Mouse (Mus musculus) stomach, postnatal 0 days (tissue): ENCODE data around the gene Ttc9c. TPM values are rescaled to one million over a fixed set of nuclear protein-coding genes. Genes with fewer than 3 reads are reported as not detected.
A peak's percentile ranks its signal among the peaks of the same experiment; 100 is the strongest.

ENCODE experiments used
- ATAC-seq: fragments of 200-750 bp; cut with Nextera tagmentation; 2 replicates; pipeline ENCODE4 v1.8.0; 2017; ENCODE audit not compliant: low FRiP score, low TSS enrichment
- DNase-seq: peaks from one replicate; pipeline ENCODE4 v3.0.0-alpha.2; 2016; ENCODE audit warnings: low spot score
- H3K27ac ChIP-seq: fragments of 300-500 bp; sonication (generic); replicated peaks from 2 replicates; pipeline ENCODE4 v1.5.1; 2014; ENCODE audit warnings: mild to moderate bottlenecking, control low read depth
- H3K27me3 ChIP-seq: fragments of 300-500 bp; sonication (generic); 2 replicates; pipeline ENCODE4 v1.6.1; 2014; ENCODE audit warnings: low read length; ENCODE audit not compliant: control insufficient read depth, insufficient read depth
- H3K36me3 ChIP-seq: fragments of 300-500 bp; sonication (generic); 2 replicates; pipeline ENCODE4 v1.6.1; 2014; ENCODE audit warnings: low read length, mixed read lengths; ENCODE audit not compliant: control insufficient read depth, insufficient read depth
- H3K4me1 ChIP-seq: fragments of 300-500 bp; sonication (generic); replicated peaks from 2 replicates; pipeline ENCODE4 v1.6.1; 2014; ENCODE audit warnings: antibody characterized with exemption; ENCODE audit not compliant: control insufficient read depth, insufficient read depth
- H3K4me2 ChIP-seq: fragments of 300-500 bp; sonication (generic); replicated peaks from 2 replicates; pipeline ENCODE4 v1.6.1; 2014; ENCODE audit warnings: low read depth, mild to moderate bottlenecking, control low read depth, moderate library complexity
- H3K4me3 ChIP-seq: fragments of 300-500 bp; sonication (generic); 2 replicates; pipeline ENCODE4 v1.5.1; 2014; ENCODE audit warnings: low read depth, low read length, control low read depth
- H3K9ac ChIP-seq: fragments of 300-500 bp; sonication (generic); 2 replicates; pipeline ENCODE4 v1.6.1; 2014; ENCODE audit warnings: mild to moderate bottlenecking, low read length, control low read depth, mixed read lengths
- H3K9me3 ChIP-seq: fragments of 300-500 bp; sonication (generic); 2 replicates; pipeline ENCODE4 v1.6.1; 2016; ENCODE audit warnings: low read length; ENCODE audit not compliant: control insufficient read depth
- CTCF ChIP-seq: IDR thresholded peaks from 2 replicates; pipeline ENCODE4 v1.5.1; 2016; ENCODE audit warnings: antibody characterized with exemption, low read depth, mild to moderate bottlenecking, moderate library complexity
- EP300 ChIP-seq: optimal IDR thresholded peaks from 2 replicates; pipeline ENCODE3; 2016; ENCODE audit warnings: antibody characterized with exemption
- WGBS: fragments of 180-500 bp; shearing (Covaris S2); extraction: QIAGEN DNeasy Blood & Tissue Kit; methylation state at CpG from one replicate; pipeline ENCODE4 v1.1.7; 2014; 5-methylcytosine and 5-hydroxymethylcytosine counted together
- polyA plus RNA-seq: library from polyadenylated mRNA; unstranded; fragments of >200 nt; fragmentation: Nextera tagmentation; extraction: Ambion mirVana; gene quantifications from 2 replicates; pipeline ENCODE4 v1.2.1, GENCODE M21; 2015

Gene Ttc9c
- polyA plus RNA-seq, 1 experiment from 2014 or later, result 23.1 TPM

- DNase-seq (no peak), ATAC-seq (no peak)
- 96% methylated on average over 9 of the region's 9 CpGs for WGBS
- peaks cover 34% of the 10 kb centered on the region for H3K36me3 ChIP-seq
- H3K27ac ChIP-seq, result no peak overlapping the region
- no peak for TF ChIP-seq EP300
- TF ChIP-seq CTCF, result no peak
- no peak overlapping the region for H3K9ac ChIP-seq
- H3K4me2 ChIP-seq, result no peak overlapping the region
- no peaks in the 10 kb centered on the region for H3K27me3 ChIP-seq
- H3K9me3 ChIP-seq, result no peaks in the 10 kb centered on the region
- no peak overlapping the region for H3K4me3 ChIP-seq
- H3K4me1 ChIP-seq, result no peaks in the 10 kb centered on the region
Measured at GRCm38 (mm10) chr19:8765562-8765961, 53.6 kb downstream of the Ttc9c start.

GRCm38 (mm10) chr19:8763276-8763675, 55.9 kb downstream of the Ttc9c start:
- no peak for ATAC-seq
- TF ChIP-seq EP300 (no peak), CTCF (no peak)
- H3K27ac ChIP-seq, result no peak overlapping the region

GRCm38 (mm10) chr19:8760757-8761156, 58.4 kb downstream of the Ttc9c start:
- TF ChIP-seq CTCF (peak; percentile 51), EP300 (no peak)

More at GRCm38 (mm10) chr19:8763276-8763675, 55.9 kb downstream of the Ttc9c start:
- no peaks in the 10 kb centered on the region for H3K4me1 ChIP-seq
- H3K27me3 ChIP-seq, result no peaks in the 10 kb centered on the region
- no peaks in the 10 kb centered on the region for H3K9me3 ChIP-seq
- 90% methylated on average over 4 of the region's 4 CpGs for WGBS
- H3K9ac ChIP-seq, result no peak overlapping the region
- DNase-seq, result no peak
- H3K36me3 ChIP-seq, result peaks cover 31% of the 10 kb centered on the region
- H3K4me3 ChIP-seq, result no peak overlapping the region
- H3K4me2 ChIP-seq, result no peak overlapping the region

More at GRCm38 (mm10) chr19:8760757-8761156, 58.4 kb downstream of the Ttc9c start:
- no peak for ATAC-seq
- 88% methylated on average over 2 of the region's 2 CpGs for WGBS
- no peak overlapping the region for H3K4me3 ChIP-seq
- DNase-seq, result no peak
- H3K36me3 ChIP-seq, result peaks cover 22% of the 10 kb centered on the region
- no peak overlapping the region for H3K9ac ChIP-seq
- no peak overlapping the region for H3K27ac ChIP-seq
- no peaks in the 10 kb centered on the region for H3K4me1 ChIP-seq
- H3K4me2 ChIP-seq, result no peak overlapping the region
- no peaks in the 10 kb centered on the region for H3K9me3 ChIP-seq
- no peaks in the 10 kb centered on the region for H3K27me3 ChIP-seq

Other genes starting within 250 kb of the Ttc9c start
- gene Slc22a8, start 228.1 kb downstream of the Ttc9c start, polyA plus RNA-seq, result 0.06 TPM in 1 of 2 replicates, not detected in the other
- not detected in 2 replicates for gene Slc22a6, start 201.3 kb downstream of the Ttc9c start, polyA plus RNA-seq
- 1.4 and 1.8 TPM in 2 replicates for gene Chrm1, start 155.5 kb downstream of the Ttc9c start, polyA plus RNA-seq
- 82.5 and 87.0 TPM in 2 replicates for gene Slc3a2, start 96.0 kb downstream of the Ttc9c start, polyA plus RNA-seq
- 55.6 and 55.7 TPM in 2 replicates for gene Wdr74, start 83.5 kb downstream of the Ttc9c start, polyA plus RNA-seq
- 0.59 and 0.62 TPM in 2 replicates for gene 1700092M07Rik, start 78.6 kb downstream of the Ttc9c start, polyA plus RNA-seq
- gene Stx5a, start 77.9 kb downstream of the Ttc9c start, polyA plus RNA-seq, result 81.9 and 82.2 TPM in 2 replicates
- 57.5 and 61.6 TPM in 2 replicates for gene Nxf1, start 62.3 kb downstream of the Ttc9c start, polyA plus RNA-seq
- gene Tmem223, start 48.3 kb downstream of the Ttc9c start, polyA plus RNA-seq, result 114 and 117 TPM in 2 replicates
- gene Tmem179b, start 44.9 kb downstream of the Ttc9c start, polyA plus RNA-seq, result 95.2 and 98.4 TPM in 2 replicates
- 9.7 and 10.5 TPM in 2 replicates for gene Taf6l, start 32.9 kb downstream of the Ttc9c start, polyA plus RNA-seq
- gene Polr2g, start 20.8 kb downstream of the Ttc9c start, polyA plus RNA-seq, result 103 and 108 TPM in 2 replicates
- 2.3 TPM in 2 replicates for gene Zbtb3, start 16.8 kb downstream of the Ttc9c start, polyA plus RNA-seq
- 3.6 and 3.9 TPM in 2 replicates for gene Hnrnpul2, start 677 bp upstream of the Ttc9c start, polyA plus RNA-seq
- not detected in 2 replicates for gene AC129217.1, start 10.4 kb upstream of the Ttc9c start, polyA plus RNA-seq
- 75.9 and 79.4 TPM in 2 replicates for gene Bscl2, start 18.1 kb upstream of the Ttc9c start, polyA plus RNA-seq
- gene Gng3, start 19.9 kb upstream of the Ttc9c start, polyA plus RNA-seq, result 7.7 and 8.6 TPM in 2 replicates
- gene Lrrn4cl, start 31.4 kb upstream of the Ttc9c start, polyA plus RNA-seq, result 2.3 and 2.6 TPM in 2 replicates
- 195 TPM in 2 replicates for gene Ubxn1, start 52.2 kb upstream of the Ttc9c start, polyA plus RNA-seq
- 81.2 and 85.2 TPM in 2 replicates for gene Uqcc3, start 61.6 kb upstream of the Ttc9c start, polyA plus RNA-seq
- gene Lbhd1, start 64.4 kb upstream of the Ttc9c start, polyA plus RNA-seq, result 47.2 and 47.8 TPM in 2 replicates
- gene Gm49403, start 64.6 kb upstream of the Ttc9c start, polyA plus RNA-seq, result not detected in 2 replicates
- 48.2 and 49.9 TPM in 2 replicates for gene 1810009A15Rik, start 69.5 kb upstream of the Ttc9c start, polyA plus RNA-seq
- gene Gm49416, start 69.6 kb upstream of the Ttc9c start, polyA plus RNA-seq, result not detected in 2 replicates
- gene Ints5, start 73.7 kb upstream of the Ttc9c start, polyA plus RNA-seq, result 19.1 and 19.5 TPM in 2 replicates
- gene Ganab, start 78.7 kb upstream of the Ttc9c start, polyA plus RNA-seq, result 32.3 and 33.3 TPM in 2 replicates
- gene B3gat3, start 101.0 kb upstream of the Ttc9c start, polyA plus RNA-seq, result 24.7 and 26.1 TPM in 2 replicates
- 3.0 and 3.6 TPM in 2 replicates for gene Rom1, start 110.0 kb upstream of the Ttc9c start, polyA plus RNA-seq
- 24.6 and 26.6 TPM in 2 replicates for gene Eml3, start 110.2 kb upstream of the Ttc9c start, polyA plus RNA-seq
- 68.0 and 69.3 TPM in 2 replicates for gene Mta2, start 122.5 kb upstream of the Ttc9c start, polyA plus RNA-seq
- 14.9 and 15.8 TPM in 2 replicates for gene Tut1, start 134.5 kb upstream of the Ttc9c start, polyA plus RNA-seq
- 240 and 247 TPM in 2 replicates for gene Eef1g, start 147.7 kb upstream of the Ttc9c start, polyA plus RNA-seq
- gene Ahnak, start 170.0 kb upstream of the Ttc9c start, polyA plus RNA-seq, result 86.6 and 103 TPM in 2 replicates